Mouse (Mus musculus) right cerebral cortex, adult 2 months (tissue): ENCODE data around the gene Meis3.
A peak's percentile ranks its signal among the peaks of the same experiment; 100 is the strongest.

ENCODE experiments used
- DNase-seq, 2 experiments: peaks; one replicate each; pipeline ENCODE4 v3.0.0; 2021 to 2022; ENCODE audit warnings: low spot score in 2 of 2

Meis3 gene

GRCm38 (mm10) chr7:16174597-16175541 is at the start of gene Meis3:
TSS of gene Meis3 (plus strand) at chr7:16175090.
- peak; percentile 49 to 55 for DNase-seq

- no peak for DNase-seq
These were observed 49.1 kb upstream of the Meis3 start for GRCm38 (mm10) chr7:16125829-16126228.

GRCm38 (mm10) chr7:16128344-16128743 is 46.5 kb upstream of the Meis3 start:
- DNase-seq = no peak

- DNase-seq = no peak
These were observed 46.0 kb upstream of the Meis3 start for GRCm38 (mm10) chr7:16128899-16129298.

GRCm38 (mm10) chr7:16129421-16129845 is 45.5 kb upstream of the Meis3 start, which contains the start of gene Slc8a2:
TSS of gene Slc8a2 (plus strand) at chr7:16129826.
- peak; percentile 85 to 91 for DNase-seq

- DNase-seq = peak; percentile 56 to 68
These were observed 44.8 kb upstream of the Meis3 start for GRCm38 (mm10) chr7:16129846-16130691.

GRCm38 (mm10) chr7:16130956-16131634 is 43.8 kb upstream of the Meis3 start:
- peak; percentile 58 to 64 for DNase-seq

GRCm38 (mm10) chr7:16132161-16132581 is 42.7 kb upstream of the Meis3 start:
- DNase-seq = peak in 1 of 2 experiments; percentile 52

- no peak for DNase-seq
These were observed 42.0 kb upstream of the Meis3 start for GRCm38 (mm10) chr7:16132926-16133325.

- no peak for DNase-seq
These were observed 41.2 kb upstream of the Meis3 start for GRCm38 (mm10) chr7:16133691-16134090.

GRCm38 (mm10) chr7:16134951-16135392 is 39.9 kb upstream of the Meis3 start:
- peak in 1 of 2 experiments; percentile 53 for DNase-seq

- peak; percentile 76 to 79 for DNase-seq
These were observed 28.1 kb upstream of the Meis3 start for GRCm38 (mm10) chr7:16146489-16147410.

GRCm38 (mm10) chr7:16147643-16148042 is 27.2 kb upstream of the Meis3 start:
- DNase-seq = no peak

- DNase-seq = peak; percentile 89 to 91
These were observed 25.6 kb upstream of the Meis3 start for GRCm38 (mm10) chr7:16149241-16149640.

- no peak for DNase-seq
These were observed 24.4 kb upstream of the Meis3 start for GRCm38 (mm10) chr7:16150191-16151145.

GRCm38 (mm10) chr7:16153522-16153921 is 21.4 kb upstream of the Meis3 start:
- peak; percentile 67 for DNase-seq

GRCm38 (mm10) chr7:16155132-16155872 is 19.6 kb upstream of the Meis3 start:
- DNase-seq = no peak

GRCm38 (mm10) chr7:16156105-16156714 is 18.7 kb upstream of the Meis3 start:
- DNase-seq = no peak
